Mouse (Mus musculus) embryonic fibroblast, embryonic 13.5 days (primary cell): ENCODE measurements at regions not wholly inside any gene's neighbourhood (a gene's known extent, or its start where the extent isn't known, plus 50 kb on each side); places are given as distances from the start of the nearest gene placed in this dataset.
"Not testable (repeated sequence)": the region's sequence is repeated elsewhere in the genome, so short reads cannot be mapped to it uniquely, and the experiment has no call there.

Experiments used
- H3K27ac ChIP-seq: 2 replicates; pipeline ENCODE4 v1.5.1; 2012; ENCODE audit warnings: low read length, control low read depth, inconsistent platforms; ENCODE audit not compliant: insufficient read depth
- H3K4me1 ChIP-seq: 2 replicates; pipeline ENCODE4 v1.6.1; 2011; ENCODE audit warnings: low read length; ENCODE audit not compliant: control insufficient read depth, insufficient read depth
- H3K4me3 ChIP-seq: 2 replicates; pipeline ENCODE4 v1.5.1; 2011; ENCODE audit warnings: mild to moderate bottlenecking, control low read depth, low read length; ENCODE audit not compliant: insufficient read depth
- CTCF ChIP-seq: IDR thresholded peaks from 2 replicates; pipeline ENCODE4 v1.5.1; 2011; ENCODE audit warnings: mild to moderate bottlenecking, control low read depth, low read length, moderate library complexity, borderline replicate concordance; ENCODE audit not compliant: insufficient read depth
- POLR2A ChIP-seq: IDR thresholded peaks from 2 replicates; pipeline ENCODE4 v1.6.1; 2011; ENCODE audit warnings: low read depth, mild to moderate bottlenecking, control low read depth, low read length, moderate library complexity

- no peak overlapping the region for H3K4me3 ChIP-seq
- TF ChIP-seq POLR2A (no peak), CTCF (no peak)
- H3K4me1 ChIP-seq = no peaks in the 10 kb centered on the region
- peak overlapping the region; percentile 96 for H3K27ac ChIP-seq
Measured at GRCm38 (mm10) chr11:91204416-91204815, 372.9 kb downstream of the Kif2b start.

- H3K27ac ChIP-seq = no peak overlapping the region
- no peaks in the 10 kb centered on the region for H3K4me1 ChIP-seq
- TF ChIP-seq CTCF (no peak), POLR2A (no peak)
- H3K4me3 ChIP-seq = no peak overlapping the region
Measured at GRCm38 (mm10) chr11:91196841-91197240, 380.5 kb downstream of the Kif2b start.

GRCm38 (mm10) chr11:91196351-91196750 lies 381.0 kb downstream of the Kif2b start:
- Histone ChIP-seq H3K4me1 (no peaks in the 10 kb centered on the region), H3K4me3 (no peak overlapping the region), H3K27ac (no peak overlapping the region)
- no peak for TF ChIP-seq CTCF
- no peak for TF ChIP-seq POLR2A

- not testable (repeated sequence) for H3K4me3 ChIP-seq, H3K27ac ChIP-seq, H3K4me1 ChIP-seq
Measured at GRCm38 (mm10) chr11:91167336-91167735, 410.0 kb downstream of the Kif2b start.

GRCm38 (mm10) chr11:91133753-91134270 lies 443.5 kb downstream of the Kif2b start:
- no peaks in the 10 kb centered on the region for H3K4me1 ChIP-seq
- no peak for TF ChIP-seq POLR2A
- no peak for TF ChIP-seq CTCF
- no peak overlapping the region for H3K4me3 ChIP-seq
- no peak overlapping the region for H3K27ac ChIP-seq

GRCm38 (mm10) chr11:91132771-91133380 lies 444.5 kb downstream of the Kif2b start:
- no peak overlapping the region for H3K4me3 ChIP-seq
- no peak for TF ChIP-seq POLR2A
- TF ChIP-seq CTCF = no peak
- H3K4me1 ChIP-seq = no peaks in the 10 kb centered on the region
- no peak overlapping the region for H3K27ac ChIP-seq

- no peaks in the 10 kb centered on the region for H3K4me1 ChIP-seq
- H3K4me3 ChIP-seq = no peak overlapping the region
- TF ChIP-seq CTCF = no peak
- TF ChIP-seq POLR2A = no peak
- no peak overlapping the region for H3K27ac ChIP-seq
Measured at GRCm38 (mm10) chr11:91131960-91132359, 443.8 kb upstream of the Tom1l1 start.

- TF ChIP-seq CTCF = no peak
- TF ChIP-seq POLR2A = no peak
- H3K4me1 ChIP-seq = no peaks in the 10 kb centered on the region; the same call in 1 of the 2 replicates
- no peak overlapping the region for H3K4me3 ChIP-seq
- no peak overlapping the region for H3K27ac ChIP-seq
Measured at GRCm38 (mm10) chr11:91098186-91098585, 410.0 kb upstream of the Tom1l1 start.

GRCm38 (mm10) chr11:91097552-91097951 lies 409.4 kb upstream of the Tom1l1 start:
- TF ChIP-seq POLR2A = no peak
- no peak for TF ChIP-seq CTCF
- Histone ChIP-seq H3K4me3 (no peak overlapping the region), H3K27ac (no peak overlapping the region), H3K4me1 (no peaks in the 10 kb centered on the region; the same call in 1 of the 2 replicates)

- Histone ChIP-seq H3K4me1 (no peaks in the 10 kb centered on the region; the same call in 1 of the 2 replicates), H3K27ac (no peak overlapping the region), H3K4me3 (no peak overlapping the region)
- TF ChIP-seq CTCF (no peak), POLR2A (no peak)
Measured at GRCm38 (mm10) chr11:91096000-91096652, 408.0 kb upstream of the Tom1l1 start.
